Mouse (Mus musculus): Measurements from ENCODE around the gene Tex2. TPM values are rescaled to one million over a fixed set of nuclear protein-coding genes. Genes with fewer than 3 reads are reported as not detected.
"Not testable (repeated sequence)": the region's sequence is repeated elsewhere in the genome, so short reads cannot be mapped to it uniquely, and the experiment has no call there.

The Tex2 gene
- polyA plus RNA-seq, 1 experiment from 2014 or later: 29.5 TPM

- no peak for ATAC-seq
- H3K4me1 ChIP-seq (ENCODE audit: control insufficient read depth, insufficient read depth, low read depth, low read length): peaks cover 4% of the 10 kb centered on the region; the same call in 1 of the 2 replicates
Measured at GRCm38 (mm10) chr11:106641580-106641979, 28.4 kb upstream of the Tex2 start.

GRCm38 (mm10) chr11:106640059-106640458 lies 26.8 kb upstream of the Tex2 start:
- Histone ChIP-seq H3K27ac (ENCODE audit: low read depth, low read length) (no peak overlapping the region), H3K9ac (ENCODE audit: low read depth, low read length) (no peak overlapping the region), H3K36me3 (ENCODE audit: control insufficient read depth, insufficient read depth, low read length) (no peaks in the 10 kb centered on the region), H3K9me3 (ENCODE audit: control insufficient read depth, low read length) (no peaks in the 10 kb centered on the region), H3K27me3 (replicated peaks; ENCODE audit: control insufficient read depth, insufficient read depth, low read length) (no peaks in the 10 kb centered on the region), H3K4me1 (ENCODE audit: control insufficient read depth, insufficient read depth, low read depth, low read length) (peaks cover 4% of the 10 kb centered on the region; the same call in 1 of the 2 replicates), H3K4me3 (ENCODE audit: low read length) (no peak overlapping the region), H3K4me2 (ENCODE audit: low read length) (no peak overlapping the region)
- ATAC-seq: no peak
- WGBS: 27% methylated on average over 9 of the region's 9 CpGs

More at GRCm38 (mm10) chr11:106641580-106641979, 28.4 kb upstream of the Tex2 start:
- no peak overlapping the region for H3K9ac ChIP-seq (ENCODE audit: low read depth, low read length)
- H3K4me3 ChIP-seq (ENCODE audit: low read length): no peak overlapping the region
- no peak overlapping the region for H3K27ac ChIP-seq (ENCODE audit: low read depth, low read length)
- H3K9me3 ChIP-seq (ENCODE audit: control insufficient read depth, low read length): no peaks in the 10 kb centered on the region
- H3K36me3 ChIP-seq (ENCODE audit: control insufficient read depth, insufficient read depth, low read length): no peaks in the 10 kb centered on the region
- no peak overlapping the region for H3K4me2 ChIP-seq (ENCODE audit: low read length)
- no peaks in the 10 kb centered on the region for H3K27me3 ChIP-seq (replicated peaks; ENCODE audit: control insufficient read depth, insufficient read depth, low read length)
- 75% methylated on average over 1 of the region's 1 CpGs for WGBS

- Histone ChIP-seq H3K4me2 (ENCODE audit: low read length) (no peak overlapping the region), H3K36me3 (ENCODE audit: control insufficient read depth, insufficient read depth, low read length) (no peaks in the 10 kb centered on the region), H3K27ac (ENCODE audit: low read depth, low read length) (no peak overlapping the region), H3K4me1 (ENCODE audit: control insufficient read depth, insufficient read depth, low read depth, low read length) (peaks cover 4% of the 10 kb centered on the region; the same call in 1 of the 2 replicates), H3K27me3 (replicated peaks; ENCODE audit: control insufficient read depth, insufficient read depth, low read length) (no peaks in the 10 kb centered on the region), H3K9me3 (ENCODE audit: control insufficient read depth, low read length) (no peaks in the 10 kb centered on the region), H3K4me3 (ENCODE audit: low read length) (no peak overlapping the region), H3K9ac (ENCODE audit: low read depth, low read length) (no peak overlapping the region)
- WGBS: 23% methylated on average over 5 of the region's 5 CpGs
- ATAC-seq: no peak
Measured at GRCm38 (mm10) chr11:106639356-106639692, 26.1 kb upstream of the Tex2 start.

GRCm38 (mm10) chr11:106638551-106639355 lies 25.5 kb upstream of the Tex2 start:
- Histone ChIP-seq H3K27me3 (replicated peaks; ENCODE audit: control insufficient read depth, insufficient read depth, low read length) (no peaks in the 10 kb centered on the region), H3K4me3 (ENCODE audit: low read length) (no peak overlapping the region), H3K4me1 (ENCODE audit: control insufficient read depth, insufficient read depth, low read depth, low read length) (peaks cover 4% of the 10 kb centered on the region; the same call in 1 of the 2 replicates), H3K27ac (ENCODE audit: low read depth, low read length) (no peak overlapping the region), H3K4me2 (ENCODE audit: low read length) (no peak overlapping the region), H3K36me3 (ENCODE audit: control insufficient read depth, insufficient read depth, low read length) (no peaks in the 10 kb centered on the region), H3K9ac (ENCODE audit: low read depth, low read length) (no peak overlapping the region), H3K9me3 (ENCODE audit: control insufficient read depth, low read length) (no peaks in the 10 kb centered on the region)
- 34% methylated on average over 9 of the region's 9 CpGs for WGBS
- ATAC-seq: no peak

DNA sequence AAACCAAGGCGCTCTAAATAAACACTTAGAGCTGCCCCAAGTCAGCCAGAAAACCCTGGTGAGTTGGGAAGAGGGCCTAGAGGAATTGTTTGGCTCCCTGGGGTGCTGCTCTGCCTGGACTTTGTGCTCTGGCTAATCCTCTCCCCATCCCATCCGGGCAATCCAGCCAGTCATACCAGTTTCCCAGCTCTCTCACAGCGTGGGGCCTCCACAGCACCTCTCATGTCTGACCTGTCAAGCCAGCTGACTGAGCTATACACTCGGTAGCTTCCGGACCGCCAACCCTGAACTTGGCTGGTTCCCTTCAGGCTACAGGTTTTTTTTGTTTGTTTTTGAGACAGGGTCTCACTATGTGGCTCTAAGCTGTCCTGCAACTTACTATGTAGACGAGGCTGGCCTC lies 24.5 kb upstream of the Tex2 start:
- Histone ChIP-seq H3K9ac (ENCODE audit: low read depth, low read length) (no peak overlapping the region), H3K27me3 (replicated peaks; ENCODE audit: control insufficient read depth, insufficient read depth, low read length) (no peaks in the 10 kb centered on the region), H3K4me3 (ENCODE audit: low read length) (no peak overlapping the region), H3K4me2 (ENCODE audit: low read length) (no peak overlapping the region), H3K27ac (ENCODE audit: low read depth, low read length) (no peak overlapping the region), H3K36me3 (ENCODE audit: control insufficient read depth, insufficient read depth, low read length) (no peaks in the 10 kb centered on the region), H3K4me1 (ENCODE audit: control insufficient read depth, insufficient read depth, low read depth, low read length) (peaks cover 4% of the 10 kb centered on the region; the same call in 1 of the 2 replicates), H3K9me3 (ENCODE audit: control insufficient read depth, low read length) (no peaks in the 10 kb centered on the region)
- WGBS: 14% methylated on average over 7 of the region's 7 CpGs
- no peak for ATAC-seq

GRCm38 (mm10) chr11:106635946-106636345 lies 22.7 kb upstream of the Tex2 start:
- Histone ChIP-seq H3K4me1 (ENCODE audit: control insufficient read depth, insufficient read depth, low read depth, low read length) (peaks cover 4% of the 10 kb centered on the region; the same call in 1 of the 2 replicates), H3K27ac (ENCODE audit: low read depth, low read length) (no peak overlapping the region), H3K36me3 (ENCODE audit: control insufficient read depth, insufficient read depth, low read length) (no peaks in the 10 kb centered on the region), H3K9me3 (ENCODE audit: control insufficient read depth, low read length) (0 out of 2 replicates have a peak, but pooled peaks cover 4% of the 10 kb centered on the region), H3K4me3 (ENCODE audit: low read length) (no peak overlapping the region), H3K9ac (ENCODE audit: low read depth, low read length) (no peak overlapping the region), H3K27me3 (replicated peaks; ENCODE audit: control insufficient read depth, insufficient read depth, low read length) (no peaks in the 10 kb centered on the region), H3K4me2 (ENCODE audit: low read length) (no peak overlapping the region)
- ATAC-seq: no peak
- 50% methylated on average over 2 of the region's 2 CpGs for WGBS

DNA sequence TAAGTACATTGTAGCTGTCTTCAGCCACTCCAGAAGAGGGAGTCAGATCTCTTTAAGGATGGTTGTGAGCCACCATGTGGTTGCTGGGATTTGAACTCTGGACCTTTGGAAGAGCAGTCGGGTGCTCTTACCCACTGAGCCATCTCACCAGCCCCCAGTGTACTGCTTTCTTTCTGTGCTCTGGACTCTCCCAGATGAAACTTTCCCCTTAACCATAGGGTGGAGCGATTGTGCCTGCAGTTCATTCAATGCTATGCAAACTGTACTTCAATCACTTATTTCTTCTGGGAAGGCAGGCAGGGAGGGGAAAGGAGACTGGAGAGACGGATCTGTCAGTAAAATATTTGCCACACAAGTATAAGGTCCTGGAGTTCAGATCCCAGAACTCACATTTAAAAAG lies 21.0 kb upstream of the Tex2 start:
- H3K4me3 ChIP-seq (ENCODE audit: low read length); H3K36me3 ChIP-seq (ENCODE audit: control insufficient read depth, insufficient read depth, low read length); H3K27ac ChIP-seq (ENCODE audit: low read depth, low read length); H3K4me2 ChIP-seq (ENCODE audit: low read length); H3K27me3 ChIP-seq (replicated peaks; ENCODE audit: control insufficient read depth, insufficient read depth, low read length); H3K9me3 ChIP-seq (ENCODE audit: control insufficient read depth, low read length); ATAC-seq; H3K9ac ChIP-seq (ENCODE audit: low read depth, low read length); H3K4me1 ChIP-seq (ENCODE audit: control insufficient read depth, insufficient read depth, low read depth, low read length): not testable (repeated sequence)
- WGBS: 98% methylated on average over 3 of the region's 3 CpGs

DNA sequence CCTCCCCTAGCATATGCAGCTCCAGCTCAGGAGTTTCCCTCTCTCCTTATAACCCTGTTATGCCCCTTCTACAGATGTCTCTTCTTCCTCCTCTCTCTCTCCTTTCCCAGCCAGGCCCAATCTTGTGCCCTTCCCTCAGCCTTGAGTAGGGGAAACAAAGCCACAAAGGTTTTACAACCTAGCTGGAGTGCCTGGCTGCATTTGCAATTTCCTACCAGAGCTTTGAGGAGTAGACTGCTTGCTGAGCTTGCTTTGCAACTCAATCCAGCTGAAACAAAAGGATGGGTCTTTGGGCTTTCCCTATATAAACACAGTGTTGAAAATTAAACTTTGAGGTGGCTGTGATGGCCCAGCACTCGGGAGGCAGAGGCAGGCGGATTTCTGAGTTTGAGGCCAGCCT lies 20.2 kb upstream of the Tex2 start:
- no peaks in the 10 kb centered on the region for H3K27me3 ChIP-seq (replicated peaks; ENCODE audit: control insufficient read depth, insufficient read depth, low read length)
- no peak overlapping the region for H3K4me3 ChIP-seq (ENCODE audit: low read length)
- WGBS: 80% methylated on average over 2 of the region's 2 CpGs
- H3K4me2 ChIP-seq (ENCODE audit: low read length): no peak overlapping the region
- no peak for ATAC-seq
- H3K9me3 ChIP-seq (ENCODE audit: control insufficient read depth, low read length): 0 out of 2 replicates have a peak, but pooled peaks cover 4% of the 10 kb centered on the region
- H3K9ac ChIP-seq (ENCODE audit: low read depth, low read length): no peak overlapping the region
- no peaks in the 10 kb centered on the region for H3K36me3 ChIP-seq (ENCODE audit: control insufficient read depth, insufficient read depth, low read length)
- H3K27ac ChIP-seq (ENCODE audit: low read depth, low read length): no peak overlapping the region
- peaks cover 4% of the 10 kb centered on the region; the same call in 1 of the 2 replicates for H3K4me1 ChIP-seq (ENCODE audit: control insufficient read depth, insufficient read depth, low read depth, low read length)

- H3K27ac ChIP-seq (ENCODE audit: low read depth, low read length): no peak overlapping the region
- no peaks in the 10 kb centered on the region for H3K27me3 ChIP-seq (replicated peaks; ENCODE audit: control insufficient read depth, insufficient read depth, low read length)
- no peaks in the 10 kb centered on the region for H3K4me1 ChIP-seq (ENCODE audit: control insufficient read depth, insufficient read depth, low read depth, low read length)
- no peak overlapping the region for H3K9ac ChIP-seq (ENCODE audit: low read depth, low read length)
- no peak overlapping the region for H3K4me2 ChIP-seq (ENCODE audit: low read length)
- no peaks in the 10 kb centered on the region for H3K36me3 ChIP-seq (ENCODE audit: control insufficient read depth, insufficient read depth, low read length)
- H3K4me3 ChIP-seq (ENCODE audit: low read length): no peak overlapping the region
- peak; percentile 42; the same call in 1 of the 2 replicates for ATAC-seq
- 0 out of 2 replicates have a peak, but pooled peaks cover 4% of the 10 kb centered on the region for H3K9me3 ChIP-seq (ENCODE audit: control insufficient read depth, low read length)
- 23% methylated on average over 6 of the region's 6 CpGs for WGBS
Measured at GRCm38 (mm10) chr11:106627692-106628091, 14.5 kb upstream of the Tex2 start.
